Mouse (Mus musculus) MEL (cell line): ENCODE measurements around the gene Wipf1. TPM values are rescaled to one million over a fixed set of nuclear protein-coding genes. Genes with fewer than 3 reads are reported as not detected.

ENCODE experiments used
- DNase-seq: peaks from one replicate; pipeline ENCODE4 v3.0.0; 2011; ENCODE audit warnings: low read depth, low spot score
- H3K27ac ChIP-seq: 2 replicates; pipeline ENCODE4 v1.5.1; 2012; ENCODE audit warnings: low read depth, mild to moderate bottlenecking, control low read depth, low read length, moderate library complexity; ENCODE audit not compliant: control insufficient read depth
- H3K27me3 ChIP-seq, 2 experiments: fragments of 150-350 bp in 1 of 2; sonication (generic) in 1 of 2; 2 replicates each; pipeline ENCODE4 v1.6.1; 2012; ENCODE audit warnings: low read length in 2 of 2, mild to moderate bottlenecking in 2 of 2, improper control_type of control experiment in 1 of 2, moderate library complexity in 1 of 2; ENCODE audit not compliant: insufficient read depth in 2 of 2, control insufficient read depth in 1 of 2
- H3K36me3 ChIP-seq, 2 experiments: 2 replicates each; pipeline ENCODE4 v1.6.1; 2012 to 2014; ENCODE audit warnings: low read length in 2 of 2, improper control_type of control experiment in 1 of 2, inconsistent platforms in 1 of 2, mild to moderate bottlenecking in 1 of 2; ENCODE audit not compliant: insufficient read depth in 2 of 2, control insufficient read depth in 1 of 2
- H3K4me1 ChIP-seq, 2 experiments: fragments of 150-350 bp in 1 of 2; sonication (generic) in 1 of 2; 2 replicates each; pipeline ENCODE4 v1.6.1; 2012; ENCODE audit warnings: low read length in 2 of 2, improper control_type of control experiment in 1 of 2, mild to moderate bottlenecking in 1 of 2; ENCODE audit not compliant: insufficient read depth in 2 of 2, control insufficient read depth in 1 of 2
- H3K4me3 ChIP-seq, 2 experiments: fragments of 150-350 bp in 1 of 2; sonication (generic) in 1 of 2; 2 replicates each; pipeline ENCODE4 v1.5.1; 2012; ENCODE audit warnings: low read depth in 2 of 2, low read length in 2 of 2, mild to moderate bottlenecking in 2 of 2, moderate library complexity in 2 of 2, control low read depth in 1 of 2, improper control_type of control experiment in 1 of 2; ENCODE audit not compliant: control insufficient read depth in 1 of 2, insufficient read depth in 1 of 2
- H3K79me2 ChIP-seq: 2 replicates; pipeline ENCODE4 v1.6.1; 2012; ENCODE audit warnings: mild to moderate bottlenecking, low read length, moderate library complexity; ENCODE audit not compliant: control insufficient read depth, poor library complexity, insufficient read depth
- H3K9ac ChIP-seq: 2 replicates; pipeline ENCODE4 v1.6.1; 2012; ENCODE audit warnings: low read depth, mild to moderate bottlenecking, control low read depth, low read length, moderate library complexity; ENCODE audit not compliant: control insufficient read depth, poor library complexity, severe bottlenecking
- H3K9me3 ChIP-seq: fragments of 150-350 bp; sonication (generic); replicated peaks from 2 replicates; pipeline ENCODE4 v1.6.1; 2012; ENCODE audit warnings: mild to moderate bottlenecking, low read length, improper control_type of control experiment, moderate library complexity; ENCODE audit not compliant: insufficient read depth
- BHLHE40 ChIP-seq: IDR thresholded peaks from 2 replicates; pipeline ENCODE4 v1.6.1; 2012; ENCODE audit warnings: low read depth, mild to moderate bottlenecking, inconsistent platforms, low read length, improper control_type of control experiment, borderline replicate concordance
- CHD1 ChIP-seq: IDR thresholded peaks from 2 replicates; pipeline ENCODE4 v1.6.1; 2012; ENCODE audit warnings: low read depth, mild to moderate bottlenecking, inconsistent platforms, low read length, improper control_type of control experiment
- CHD2 ChIP-seq: IDR thresholded peaks from 2 replicates; pipeline ENCODE4 v1.6.1; 2011; ENCODE audit warnings: low read length, improper control_type of control experiment
- CTCF ChIP-seq, 3 experiments: IDR thresholded peaks in 2 of 3; conservative IDR thresholded peaks in 1 of 3; 2 replicates each; pipeline ENCODE4 v1.5.1; 2011 to 2012; ENCODE audit warnings: low read length in 3 of 3, low read depth in 2 of 3, mild to moderate bottlenecking in 2 of 3, improper control_type of control experiment in 1 of 3, inconsistent platforms in 1 of 3, mixed read lengths in 1 of 3, moderate library complexity in 1 of 3; ENCODE audit not compliant: control insufficient read depth in 1 of 3, insufficient read depth in 1 of 3, poor library complexity in 1 of 3, severe bottlenecking in 1 of 3
- E2F4 ChIP-seq: IDR thresholded peaks from 2 replicates; pipeline ENCODE4 v1.6.1; 2011; ENCODE audit warnings: low read depth, low read length, improper control_type of control experiment, borderline replicate concordance
- ELF1 ChIP-seq: IDR thresholded peaks from 2 replicates; pipeline ENCODE4 v1.6.1; 2014; ENCODE audit warnings: low read depth, mild to moderate bottlenecking, inconsistent platforms, low read length, improper control_type of control experiment, moderate library complexity
- EP300 ChIP-seq, 2 experiments: IDR thresholded peaks; 2 replicates each; pipeline ENCODE4 v1.6.1; 2011; ENCODE audit warnings: improper control_type of control experiment in 2 of 2, low read length in 2 of 2, low read depth in 1 of 2, mild to moderate bottlenecking in 1 of 2
- ETS1 ChIP-seq: IDR thresholded peaks from 2 replicates; pipeline ENCODE4 v1.6.1; 2012; ENCODE audit warnings: low read depth, mild to moderate bottlenecking, inconsistent platforms, low read length, improper control_type of control experiment, moderate library complexity
- GABPA ChIP-seq: IDR thresholded peaks from 2 replicates; pipeline ENCODE4 v1.6.1; 2012; ENCODE audit warnings: low read depth, mild to moderate bottlenecking, inconsistent platforms, low read length, improper control_type of control experiment, moderate library complexity
- GATA1 ChIP-seq: IDR thresholded peaks from 2 replicates; pipeline ENCODE4 v1.6.1; 2011; ENCODE audit warnings: low read depth, low read length, improper control_type of control experiment
- HCFC1 ChIP-seq: IDR thresholded peaks from 2 replicates; pipeline ENCODE4 v1.6.1; 2012; ENCODE audit warnings: low read depth, mild to moderate bottlenecking, inconsistent platforms, low read length, improper control_type of control experiment, moderate library complexity
- JUND ChIP-seq: IDR thresholded peaks from 2 replicates; pipeline ENCODE4 v1.6.1; 2011; ENCODE audit warnings: low read depth, mild to moderate bottlenecking, improper control_type of control experiment, low read length
- KAT2A ChIP-seq: conservative IDR thresholded peaks from 2 replicates; pipeline ENCODE4 v1.6.1; 2012; ENCODE audit warnings: low read depth, low read length, improper control_type of control experiment, inconsistent platforms
- MAFK ChIP-seq: IDR thresholded peaks from 2 replicates; pipeline ENCODE4 v1.6.1; 2011; ENCODE audit warnings: low read depth, mild to moderate bottlenecking, low read length, improper control_type of control experiment, borderline replicate concordance
- MAX ChIP-seq: IDR thresholded peaks from 2 replicates; pipeline ENCODE4 v1.6.1; 2011; ENCODE audit warnings: low read length, improper control_type of control experiment
- MAZ ChIP-seq: IDR thresholded peaks from 2 replicates; pipeline ENCODE4 v1.6.1; 2012; ENCODE audit warnings: low read depth, mild to moderate bottlenecking, inconsistent platforms, low read length, improper control_type of control experiment
- MEF2A ChIP-seq: IDR thresholded peaks from 2 replicates; pipeline ENCODE4 v1.6.1; 2014; ENCODE audit warnings: low read depth, mild to moderate bottlenecking, inconsistent platforms, low read length, improper control_type of control experiment; ENCODE audit not compliant: poor library complexity, insufficient replicate concordance, severe bottlenecking; ENCODE audit errors: extremely low read depth
- MXI1 ChIP-seq: IDR thresholded peaks from 2 replicates; pipeline ENCODE4 v1.6.1; 2011; ENCODE audit warnings: mild to moderate bottlenecking, low read depth, low read length, improper control_type of control experiment
- MYB ChIP-seq: IDR thresholded peaks from 2 replicates; pipeline ENCODE4 v1.6.1; 2011; ENCODE audit warnings: mild to moderate bottlenecking, low read depth, low read length, improper control_type of control experiment
- MYC ChIP-seq: IDR thresholded peaks from 2 replicates; pipeline ENCODE4 v1.6.1; 2011; ENCODE audit warnings: low read depth, mild to moderate bottlenecking, low read length, improper control_type of control experiment, moderate library complexity
- NELFE ChIP-seq: IDR thresholded peaks from 2 replicates; pipeline ENCODE4 v1.6.1; 2011; ENCODE audit warnings: low read depth, low read length, improper control_type of control experiment
- NRF1 ChIP-seq: IDR thresholded peaks from 2 replicates; pipeline ENCODE4 v1.6.1; 2014; ENCODE audit warnings: low read depth, mild to moderate bottlenecking, inconsistent platforms, low read length, improper control_type of control experiment, moderate library complexity; ENCODE audit not compliant: poor library complexity, insufficient read depth, severe bottlenecking
- POLR2A ChIP-seq, 2 experiments: IDR thresholded peaks; 2 replicates each; pipeline ENCODE4 v1.6.1; 2011 to 2012; ENCODE audit warnings: low read length in 2 of 2, mild to moderate bottlenecking in 2 of 2, control low read depth in 1 of 2, improper control_type of control experiment in 1 of 2, low read depth in 1 of 2, moderate library complexity in 1 of 2; ENCODE audit not compliant: control insufficient read depth in 1 of 2, insufficient read depth in 1 of 2, poor library complexity in 1 of 2
- POLR2AphosphoS2 ChIP-seq: IDR thresholded peaks from 2 replicates; pipeline ENCODE4 v1.6.1; 2011; ENCODE audit warnings: low read length, improper control_type of control experiment
- POLR2AphosphoS5 ChIP-seq: IDR thresholded peaks from 2 replicates; pipeline ENCODE4 v1.6.1; 2012; ENCODE audit warnings: low read depth, borderline replicate concordance, mild to moderate bottlenecking, inconsistent platforms, low read length, moderate library complexity, mixed read lengths
- RAD21 ChIP-seq: IDR thresholded peaks from 2 replicates; pipeline ENCODE4 v1.6.1; 2011; ENCODE audit warnings: mild to moderate bottlenecking, low read depth, low read length, improper control_type of control experiment
- RCOR1 ChIP-seq: IDR thresholded peaks from 2 replicates; pipeline ENCODE4 v1.6.1; 2012; ENCODE audit warnings: low read depth, mild to moderate bottlenecking, inconsistent platforms, low read length, improper control_type of control experiment
- SIN3A ChIP-seq: IDR thresholded peaks from 2 replicates; pipeline ENCODE4 v1.6.1; 2012; ENCODE audit warnings: low read length, improper control_type of control experiment, inconsistent platforms
- SMC3 ChIP-seq: IDR thresholded peaks from 2 replicates; pipeline ENCODE4 v1.6.1; 2011; ENCODE audit warnings: low read depth, low read length, improper control_type of control experiment
- TAL1 ChIP-seq: IDR thresholded peaks from 2 replicates; pipeline ENCODE4 v1.6.1; 2012; ENCODE audit warnings: mild to moderate bottlenecking, inconsistent platforms, low read length, moderate library complexity, mixed read lengths
- TCF12 ChIP-seq: IDR thresholded peaks from 2 replicates; pipeline ENCODE4 v1.6.1; 2014; ENCODE audit warnings: low read depth, mild to moderate bottlenecking, inconsistent platforms, low read length, improper control_type of control experiment, moderate library complexity
- UBTF ChIP-seq: IDR thresholded peaks from 2 replicates; pipeline ENCODE4 v1.6.1; 2012; ENCODE audit warnings: low read depth, mild to moderate bottlenecking, inconsistent platforms, low read length, improper control_type of control experiment, moderate library complexity, borderline replicate concordance; ENCODE audit not compliant: insufficient read depth
- USF1 ChIP-seq: IDR thresholded peaks from 2 replicates; pipeline ENCODE4 v1.6.1; 2014; ENCODE audit warnings: low read depth, mild to moderate bottlenecking, inconsistent platforms, low read length, improper control_type of control experiment, moderate library complexity
- USF2 ChIP-seq, 2 experiments: IDR thresholded peaks; 2 replicates each; pipeline ENCODE4 v1.6.1; 2011 to 2012; ENCODE audit warnings: improper control_type of control experiment in 2 of 2, low read length in 2 of 2, borderline replicate concordance in 1 of 2, inconsistent platforms in 1 of 2, low read depth in 1 of 2, mild to moderate bottlenecking in 1 of 2; ENCODE audit not compliant: insufficient read depth in 1 of 2
- ZKSCAN1 ChIP-seq: IDR thresholded peaks from 2 replicates; pipeline ENCODE4 v1.6.1; 2012; ENCODE audit warnings: low read depth, mild to moderate bottlenecking, inconsistent platforms, low read length, improper control_type of control experiment, moderate library complexity
- ZMIZ1 ChIP-seq: IDR thresholded peaks from 2 replicates; pipeline ENCODE4 v1.6.1; 2012; ENCODE audit warnings: low read depth, mild to moderate bottlenecking, inconsistent platforms, low read length, improper control_type of control experiment, moderate library complexity
- ZNF384 ChIP-seq: IDR thresholded peaks from 2 replicates; pipeline ENCODE4 v1.6.1; 2012; ENCODE audit warnings: low read depth, mild to moderate bottlenecking, inconsistent platforms, low read length, improper control_type of control experiment
- polyA plus RNA-seq, 2 experiments: library from polyadenylated mRNA; stranded (reverse) in 1 of 2; unstranded in 1 of 2; fragments of >175 nt in 1 of 2; fragments of >200 nt in 1 of 2; gene quantifications; 2 replicates each; pipeline versions ENCODE4 v1.2.1 to v1.2.4; 2012; ENCODE audit warnings: low replicate concordance in 2 of 2, low read depth in 1 of 2; ENCODE audit not compliant: insufficient read length in 2 of 2, insufficient read depth in 1 of 2, missing spikeins in 1 of 2
- total RNA-seq: library from RNA; depleted of rRNA; stranded (reverse); fragments of 300-350 nt; gene quantifications from 2 replicates; pipeline ENCODE4 v1.2.3, GENCODE M21; 2012

Wipf1 gene
- total and polyA plus RNA-seq, 3 experiments, result 5.2 to 83.9 (median 27.1) TPM

GRCm38 (mm10) chr2:73502863-73503429 is 26.6 kb downstream of the Wipf1 start:
- peak overlapping the region; percentile 62 for H3K27ac ChIP-seq
- H3K36me3 ChIP-seq, result peaks cover 0 to 12% of the 10 kb centered on the region in 2 experiments; a peak in 2 of 4 replicates
- H3K9ac ChIP-seq, result peak overlapping the region; percentile 30
- H3K27me3 ChIP-seq, result no peaks in the 10 kb centered on the region
- no peaks in the 10 kb centered on the region for H3K79me2 ChIP-seq
- H3K9me3 ChIP-seq, result no peaks in the 10 kb centered on the region
- DNase-seq, result peak; percentile 89
- H3K4me3 ChIP-seq, result peak overlapping the region; percentile 45 to 57
- peaks cover 7 to 14% of the 10 kb centered on the region in 2 experiments for H3K4me1 ChIP-seq
- TF ChIP-seq USF2 (IDR thresholded peaks at IDR 0.05; ENCODE audit: borderline replicate concordance in 1 of 2, insufficient read depth in 1 of 2, low read depth in 1 of 2, low read length in 2 of 2) (no peak), BHLHE40 (no peak), JUND (no peak), ZMIZ1 (no peak; the same call in 1 of the 2 replicates), ELF1 (no peak), TAL1 (peak; percentile 94), MAZ (no peak), ZKSCAN1 (no peak), POLR2A (IDR thresholded peaks at IDR 0.05; ENCODE audit: control insufficient read depth in 1 of 2, insufficient read depth in 1 of 2, low read depth in 1 of 2, low read length in 2 of 2, poor library complexity in 1 of 2) (no peak), MAFK (no peak; the same call in 1 of the 2 replicates), GATA1 (peak; percentile 93), UBTF (no peak), ETS1 (peak; percentile 94), NRF1 (no peak), USF1 (no peak), TCF12 (peak; percentile 93), HCFC1 (peak; percentile 45; the same call in 1 of the 2 replicates), GABPA (no peak), RAD21 (no peak), MYB (no peak), CHD2 (no peak), NELFE (no peak), POLR2AphosphoS2 (no peak), SIN3A (no peak; the same call in 1 of the 2 replicates), POLR2AphosphoS5 (no peak), MXI1 (peak; percentile 64; the same call in 1 of the 2 replicates), SMC3 (no peak), MYC (0 out of 2 replicates have a peak, but pooled peaks have one; percentile 35), CHD1 (no peak), MAX (peak; percentile 55; the same call in 1 of the 2 replicates), ZNF384 (no peak), CTCF (IDR thresholded peaks at IDR 0.05 in 2 of 3, conservative IDR thresholded peaks at IDR 0.05 in 1 of 3; ENCODE audit: control insufficient read depth in 1 of 3, insufficient read depth in 1 of 3, low read depth in 2 of 3, low read length in 3 of 3, poor library complexity in 1 of 3, severe bottlenecking in 1 of 3) (no peak), MEF2A (no peak), RCOR1 (peak; percentile 80), E2F4 (no peak), EP300 (IDR thresholded peaks at IDR 0.05; ENCODE audit: low read depth in 1 of 2, low read length in 2 of 2) (peak; percentile 90 to 91), KAT2A (no peak)
